Mouse (Mus musculus) liver, embryonic 14.5 days (tissue): ENCODE data around the gene Trpv2. TPM values are rescaled to one million over a fixed set of nuclear protein-coding genes. Genes with fewer than 3 reads are reported as not detected.

ENCODE experiments used
- ATAC-seq: fragments of 200-750 bp; cut with Nextera tagmentation; 2 replicates; pipeline ENCODE4 v1.8.0; 2017; ENCODE audit warnings: moderate number of reproducible peaks, mild to moderate bottlenecking, moderate library complexity; ENCODE audit not compliant: insufficient read depth
- DNase-seq, 3 experiments: peaks; one replicate each; pipeline ENCODE4 v3.0.0-alpha.2; 2012 to 2013; ENCODE audit warnings: low read depth in 3 of 3, low spot score in 3 of 3
- H3K27ac ChIP-seq: fragments of 300-500 bp; sonication (generic); 2 replicates; pipeline ENCODE4 v1.5.1; 2014; ENCODE audit warnings: moderate library complexity, mild to moderate bottlenecking, control low read depth, inconsistent platforms
- H3K27me3 ChIP-seq: fragments of 300-500 bp; sonication (generic); 2 replicates; pipeline ENCODE4 v1.6.1; 2014; ENCODE audit warnings: mild to moderate bottlenecking, low read length, moderate library complexity; ENCODE audit not compliant: control insufficient read depth, insufficient read depth
- H3K36me3 ChIP-seq: fragments of 300-500 bp; sonication (generic); replicated peaks from 2 replicates; pipeline ENCODE4 v1.6.1; 2014; ENCODE audit warnings: low read depth; ENCODE audit not compliant: control insufficient read depth, insufficient read depth
- H3K4me1 ChIP-seq, 2 experiments: fragments of 200-500 bp in 1 of 2; fragments of 300-500 bp in 1 of 2; sonication (generic) in 1 of 2; replicated peaks; 2 replicates each; pipeline ENCODE4 v1.6.1; 2012 to 2014; ENCODE audit warnings: antibody characterized with exemption in 1 of 2, inconsistent platforms in 1 of 2, low read length in 1 of 2; ENCODE audit not compliant: control insufficient read depth in 2 of 2, insufficient read depth in 2 of 2
- H3K4me2 ChIP-seq: fragments of 300-500 bp; sonication (generic); 2 replicates; pipeline ENCODE4 v1.6.1; 2014; ENCODE audit warnings: low read depth, mild to moderate bottlenecking, control low read depth, moderate library complexity
- H3K4me3 ChIP-seq, 2 experiments: fragments of 200-500 bp in 1 of 2; fragments of 300-500 bp in 1 of 2; sonication (generic) in 1 of 2; 2 replicates each; pipeline ENCODE4 v1.5.1; 2012 to 2014; ENCODE audit warnings: low read depth in 2 of 2, low read length in 2 of 2, mild to moderate bottlenecking in 2 of 2, control low read depth in 1 of 2, inconsistent platforms in 1 of 2, moderate library complexity in 1 of 2; ENCODE audit not compliant: insufficient read depth in 1 of 2
- H3K9ac ChIP-seq: fragments of 300-500 bp; sonication (generic); replicated peaks from 2 replicates; pipeline ENCODE4 v1.6.1; 2014; ENCODE audit warnings: mild to moderate bottlenecking, control low read depth, moderate library complexity
- H3K9me3 ChIP-seq: fragments of 300-500 bp; sonication (generic); 2 replicates; pipeline ENCODE4 v1.6.1; 2016; ENCODE audit warnings: low read length, mixed read lengths; ENCODE audit not compliant: control insufficient read depth
- CTCF ChIP-seq: IDR thresholded peaks from 2 replicates; pipeline ENCODE4 v1.5.1; 2016; ENCODE audit warnings: antibody characterized with exemption, low read depth, control low read depth
- EP300 ChIP-seq: IDR thresholded peaks from 2 replicates; pipeline ENCODE4 v1.6.1; 2016; ENCODE audit warnings: antibody characterized with exemption, low read depth
- WGBS: fragments of 180-500 bp; shearing (Covaris S2); extraction: QIAGEN DNeasy Blood & Tissue Kit; methylation state at CpG from one replicate; pipeline ENCODE4 v1.1.7; 2014; ENCODE audit not compliant: insufficient replicate concordance; 5-methylcytosine and 5-hydroxymethylcytosine counted together
- polyA plus RNA-seq, 2 experiments: library from polyadenylated mRNA; depleted of rRNA in 1 of 2; stranded (reverse) in 1 of 2; unstranded in 1 of 2; fragments of >200 nt; fragmentation: Nextera tagmentation in 1 of 2; extraction: Ambion mirVana in 1 of 2; gene quantifications; 2 replicates each; pipeline versions ENCODE4 v1.2.1 to v1.2.3; 2012 to 2014

Gene Trpv2
- polyA plus RNA-seq, 2 experiments = 3.5 to 4.6 TPM

DNA sequence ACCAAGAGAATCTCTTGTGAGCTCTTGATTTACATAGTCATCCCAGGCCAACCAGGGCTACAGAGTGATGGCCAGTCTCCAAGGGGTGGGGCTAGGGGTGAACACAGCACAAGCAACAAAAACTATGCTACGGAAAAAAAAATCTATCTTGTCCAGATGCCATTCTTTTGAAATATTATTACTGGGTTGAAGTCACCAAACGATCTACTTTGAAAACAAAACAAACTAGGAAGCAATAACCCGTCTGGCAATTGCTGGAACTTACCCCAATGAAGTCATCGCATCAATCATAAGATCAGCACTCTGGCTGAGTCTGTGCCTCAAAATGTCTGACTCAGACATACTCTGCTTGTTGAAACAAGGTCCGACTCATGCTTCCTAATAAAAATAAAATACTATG lies 24.5 kb upstream of the Trpv2 start:
- H3K9me3 ChIP-seq = no peaks in the 10 kb centered on the region
- peak overlapping the region; percentile 100 for H3K4me2 ChIP-seq
- DNase-seq (peak in 2 of 3 experiments; percentile 34 to 61), ATAC-seq (peak; percentile 26; the same call in 1 of the 2 replicates)
- 19% methylated on average over 5 of the region's 5 CpGs for WGBS
- no peaks in the 10 kb centered on the region for H3K27me3 ChIP-seq
- peaks cover 18% of the 10 kb centered on the region for H3K36me3 ChIP-seq
- peak overlapping the region; percentile 67 to 91; a peak in 3 of 4 replicates for H3K4me3 ChIP-seq
- peak overlapping the region; percentile 98 for H3K27ac ChIP-seq
- H3K4me1 ChIP-seq = peaks cover 21 to 22% of the 10 kb centered on the region in 2 experiments
- TF ChIP-seq CTCF = no peak
- no peak for TF ChIP-seq EP300
- H3K9ac ChIP-seq = peak overlapping the region; percentile 98

GRCm38 (mm10) chr11:62550227-62550685 lies 24.0 kb upstream of the Trpv2 start:
- DNase-seq (peak; percentile 84 to 88 (median 87)), ATAC-seq (peak; percentile 68)
- Histone ChIP-seq H3K9ac (peak overlapping the region; percentile 98), H3K9me3 (no peaks in the 10 kb centered on the region), H3K27ac (peak overlapping the region; percentile 98), H3K4me1 (peaks cover 21 to 24% of the 10 kb centered on the region in 2 experiments), H3K4me3 (peak overlapping the region; percentile 67 to 91), H3K36me3 (peaks cover 23% of the 10 kb centered on the region), H3K4me2 (peak overlapping the region; percentile 100), H3K27me3 (no peaks in the 10 kb centered on the region)
- under 1% methylated on average over 11 of the region's 11 CpGs for whole genome bisulfite sequencing
- TF ChIP-seq CTCF (no peak), EP300 (peak; percentile 57; the same call in 1 of the 2 replicates)

DNA sequence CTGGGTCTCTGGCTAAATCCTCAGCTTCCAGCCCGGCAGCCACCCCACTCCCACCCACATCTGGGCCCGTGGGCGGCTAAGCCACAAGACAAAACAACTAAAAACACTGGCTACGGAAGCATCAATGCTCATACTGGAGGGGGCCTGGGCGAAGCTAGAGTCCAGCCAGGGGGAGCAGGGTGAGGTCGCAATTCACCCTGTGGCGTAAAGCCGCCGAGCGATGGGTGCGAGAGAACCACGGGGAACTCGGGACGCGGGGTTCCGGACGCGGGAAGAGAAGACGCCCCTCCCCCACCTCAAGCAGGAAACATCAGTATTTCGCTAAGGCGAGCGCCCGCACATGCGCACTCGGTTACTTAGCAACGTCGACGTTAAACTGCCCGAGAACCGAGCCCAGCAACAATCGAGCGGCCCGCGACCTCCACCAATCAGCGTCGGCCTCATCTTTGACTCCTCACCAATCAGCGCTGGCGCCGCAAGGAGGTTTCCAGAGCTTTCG lies 23.5 kb upstream of the Trpv2 start, which contains the start of gene Ubb:
Gene Ubb (plus strand): TSS at position 445 of the 499 bp plus-strand sequence.
- WGBS = under 1% methylated on average over 40 of the region's 40 CpGs
- Histone ChIP-seq H3K27ac (peak within 1 kb of the TSS; percentile 98), H3K4me2 (peak within 1 kb of the TSS; percentile 100), H3K36me3 (peaks cover 26% of the 10 kb centered on the region), H3K9ac (peak within 1 kb of the TSS; percentile 98), H3K4me1 (peaks cover 21 to 24% of the 10 kb centered on the region in 2 experiments), H3K4me3 (peak within 1 kb of the TSS; percentile 87 to 91), H3K27me3 (no peaks in the 10 kb centered on the region), H3K9me3 (no peaks in the 10 kb centered on the region)
- ATAC-seq (peak; percentile 90), DNase-seq (peak; percentile 99 to 100 (median 99))
- no peak for TF ChIP-seq CTCF
- TF ChIP-seq EP300 = peak; percentile 6; the same call in 1 of the 2 replicates

DNA sequence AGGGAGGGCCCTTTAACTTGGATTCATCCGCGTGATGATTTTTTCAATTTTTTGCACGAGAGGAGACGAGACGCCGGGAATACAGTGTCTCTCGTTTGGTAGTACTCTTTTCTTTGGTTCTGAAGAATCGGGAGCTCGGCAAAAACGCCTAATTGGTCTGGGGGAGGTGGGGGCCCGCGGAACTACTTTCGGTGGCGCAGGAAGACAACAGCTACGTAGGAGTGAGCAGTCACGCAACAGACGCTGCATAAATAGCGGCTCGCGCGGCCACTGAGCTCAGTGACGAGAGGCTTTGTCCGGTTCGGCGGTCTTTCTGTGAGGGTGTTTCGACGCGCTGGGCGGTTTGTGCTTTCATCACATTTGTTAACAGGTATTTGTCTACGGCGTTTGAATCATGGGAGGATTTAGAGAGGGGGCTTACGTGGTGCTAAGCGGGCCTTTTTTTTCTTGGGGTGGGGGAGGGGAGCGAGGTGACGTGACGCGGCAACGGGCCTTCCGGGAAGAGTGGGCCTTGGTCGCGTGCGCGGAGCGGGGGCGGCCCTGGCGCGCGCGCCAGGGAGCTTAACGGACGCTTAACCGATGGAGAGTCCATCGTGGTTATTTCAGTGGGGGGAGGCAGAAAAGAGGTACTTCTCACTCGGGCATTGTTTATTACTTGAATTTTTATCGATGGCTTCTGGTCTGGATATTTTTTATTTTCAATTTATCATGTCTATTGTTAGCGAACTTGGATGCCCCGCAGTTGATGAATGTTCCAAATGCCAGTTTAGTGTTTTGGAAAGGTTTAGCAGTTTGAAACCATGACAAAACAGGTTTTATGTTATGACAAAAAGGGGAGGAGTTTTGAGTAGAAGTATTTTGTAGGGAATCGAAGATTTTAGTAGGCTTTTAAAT lies 22.8 kb upstream of the Trpv2 start:
- Histone ChIP-seq H3K27ac (peak overlapping the region; percentile 84), H3K27me3 (no peaks in the 10 kb centered on the region), H3K4me2 (peak overlapping the region; percentile 100), H3K4me3 (peak overlapping the region; percentile 87 to 91), H3K9ac (peak overlapping the region; percentile 95), H3K9me3 (no peaks in the 10 kb centered on the region), H3K4me1 (peaks cover 21 to 24% of the 10 kb centered on the region in 2 experiments), H3K36me3 (peaks cover 26% of the 10 kb centered on the region)
- WGBS = under 1% methylated on average over 58 of the region's 58 CpGs
- peak; percentile 77 to 80 (median 79) for DNase-seq
- peak; percentile 83 for ATAC-seq
- TF ChIP-seq EP300 (peak; percentile 54), CTCF (no peak)

DNA sequence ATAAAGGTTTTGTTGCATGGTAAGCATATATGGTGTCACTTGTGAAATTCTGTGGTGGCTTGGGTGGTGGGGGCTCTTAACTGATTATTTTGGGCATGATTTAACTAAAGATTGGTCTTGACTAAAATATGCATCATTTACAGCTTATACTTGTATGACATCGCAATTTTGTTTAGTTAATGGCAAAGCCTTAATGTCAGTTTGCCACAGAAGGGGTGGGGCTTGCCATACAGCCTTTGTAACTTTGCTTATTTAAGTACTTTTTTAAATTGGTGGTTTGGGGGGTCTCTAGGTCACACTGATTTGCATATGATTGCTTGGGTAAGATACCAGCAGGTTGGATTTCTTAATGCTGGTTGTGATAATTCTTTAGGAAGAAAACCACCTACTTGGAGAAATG lies 21.1 kb upstream of the Trpv2 start:
- peak overlapping the region; percentile 31 to 55 for H3K4me3 ChIP-seq
- 30% methylated on average over 1 of the region's 1 CpGs for WGBS
- ATAC-seq = no peak
- no peaks in the 10 kb centered on the region for H3K9me3 ChIP-seq
- DNase-seq = no peak
- no peak overlapping the region for H3K27ac ChIP-seq
- H3K4me1 ChIP-seq = peaks cover 21 to 24% of the 10 kb centered on the region in 2 experiments
- H3K27me3 ChIP-seq = no peaks in the 10 kb centered on the region
- H3K9ac ChIP-seq = peak overlapping the region; percentile 35
- peaks cover 26% of the 10 kb centered on the region for H3K36me3 ChIP-seq
- no peak for TF ChIP-seq EP300
- TF ChIP-seq CTCF = no peak
- H3K4me2 ChIP-seq = peak overlapping the region; percentile 80
